ENCODE assay signal across 28 mouse cellular contexts in genomic region chr16:69880712-69881111, GRCm38 (mm10). TPM values are rescaled to one million over a fixed set of nuclear protein-coding genes. Genes with fewer than 3 reads are reported as not detected.
DNase-seq lines count a peak whose midpoint lies in the region; ATAC-seq lines count a peak whose summit lies in the region.
"Had no signal": no experiment of that assay in that cellular context is flagged by ENCODE, and none has a peak within 500 bp of the region (broad histone marks: within the 10 kb centered on the region; RNA-seq: fewer than 3 reads in every experiment).

No protein-coding gene starts in this region.

- H3K27me3 ChIP-seq in forebrain, embryonic 14.5 days (replicated peaks; ENCODE audit: control insufficient read depth, insufficient read depth, low read length), result no peaks in the 10 kb centered on the region
- H3K27me3 ChIP-seq in forebrain, embryonic 15.5 days, result no peaks in the 10 kb centered on the region
- H3K27me3 ChIP-seq in midbrain, embryonic 14.5 days (ENCODE audit: control insufficient read depth, insufficient read depth, low read length), result no peaks in the 10 kb centered on the region
- H3K27me3 ChIP-seq in midbrain, embryonic 13.5 days, result no peaks in the 10 kb centered on the region
- H3K27me3 ChIP-seq: embryonic facial prominence, embryonic 15.5 days; heart, embryonic 15.5 days had no signal

- no peak overlapping the region for H3K27ac ChIP-seq in forebrain, embryonic 14.5 days (ENCODE audit: low read depth, low read length)
- no peak overlapping the region for H3K27ac ChIP-seq in forebrain, embryonic 15.5 days (replicated peaks)
- no peak overlapping the region for H3K27ac ChIP-seq in midbrain, embryonic 14.5 days (replicated peaks; ENCODE audit: low read depth, low read length)
- no peak overlapping the region for H3K27ac ChIP-seq in midbrain, embryonic 13.5 days
- H3K27ac ChIP-seq: embryonic facial prominence, embryonic 15.5 days; forebrain, embryonic 10.5 days; heart, adult 2 months; heart, embryonic 15.5 days had no signal

- H3K9ac ChIP-seq in forebrain, embryonic 14.5 days (ENCODE audit: low read length), result no peak overlapping the region
- no peak overlapping the region for H3K9ac ChIP-seq in forebrain, embryonic 15.5 days (replicated peaks)
- H3K9ac ChIP-seq in midbrain, embryonic 14.5 days (replicated peaks; ENCODE audit: low read length), result no peak overlapping the region
- no peak overlapping the region for H3K9ac ChIP-seq in midbrain, embryonic 13.5 days (replicated peaks)
- H3K9ac ChIP-seq: embryonic facial prominence, embryonic 15.5 days; heart, embryonic 15.5 days had no signal

- H3K4me3 ChIP-seq in forebrain, embryonic 14.5 days (ENCODE audit: low read depth, low read length), result no peak overlapping the region
- H3K4me3 ChIP-seq in forebrain, embryonic 15.5 days, result no peak overlapping the region
- H3K4me3 ChIP-seq in midbrain, embryonic 14.5 days (replicated peaks; ENCODE audit: low read depth, low read length), result no peak overlapping the region
- H3K4me3 ChIP-seq in midbrain, embryonic 13.5 days (replicated peaks), result no peak overlapping the region
- H3K4me3 ChIP-seq: embryonic facial prominence, embryonic 15.5 days; erythroblast, embryonic 14.5 days; forebrain, embryonic 10.5 days; heart, adult 2 months; heart, embryonic 15.5 days had no signal

- no peaks in the 10 kb centered on the region for H3K9me3 ChIP-seq in forebrain, embryonic 14.5 days (replicated peaks; ENCODE audit: control insufficient read depth, low read length)
- H3K9me3 ChIP-seq in forebrain, embryonic 15.5 days, result no peaks in the 10 kb centered on the region
- H3K9me3 ChIP-seq in midbrain, embryonic 14.5 days (ENCODE audit: control insufficient read depth, low read length), result no peaks in the 10 kb centered on the region
- no peaks in the 10 kb centered on the region for H3K9me3 ChIP-seq in midbrain, embryonic 13.5 days
- H3K9me3 ChIP-seq: embryonic facial prominence, embryonic 15.5 days; forebrain, embryonic 10.5 days; heart, embryonic 15.5 days had no signal

- peak; percentile 8 for DNase-seq in forebrain, embryonic 14.5 days (ENCODE audit: low spot score)
- DNase-seq in midbrain, embryonic 14.5 days, result peak; percentile 20
- DNase-seq in retina, embryonic 14.5 days (ENCODE audit: low spot score), result peak; percentile 23
- no peak for DNase-seq in retina, postnatal 1 day
- DNase-seq in heart, adult 18-20 months, result no peak
- DNase-seq: adrenal gland, postnatal 10 days; cerebellum, adult 11-12 months; cerebellum, adult 9-10 months; cerebellum, postnatal 25 days; gastrocnemius, postnatal 10 days; heart, adult 2 months; heart, postnatal 14 days had no signal

- H3K4me1 ChIP-seq in forebrain, embryonic 14.5 days (ENCODE audit: control insufficient read depth, insufficient read depth, low read length), result no peaks in the 10 kb centered on the region
- H3K4me1 ChIP-seq in forebrain, embryonic 15.5 days, result no peaks in the 10 kb centered on the region
- H3K4me1 ChIP-seq in midbrain, embryonic 14.5 days (ENCODE audit: control insufficient read depth, insufficient read depth, low read length), result no peaks in the 10 kb centered on the region
- H3K4me1 ChIP-seq in midbrain, embryonic 13.5 days (replicated peaks), result no peaks in the 10 kb centered on the region
- H3K4me1 ChIP-seq: embryonic facial prominence, embryonic 15.5 days; forebrain, embryonic 10.5 days; heart, embryonic 15.5 days had no signal

- ATAC-seq in forebrain, embryonic 14.5 days, result no peak
- no peak for ATAC-seq in forebrain, embryonic 15.5 days (replicated peaks)
- ATAC-seq in midbrain, embryonic 14.5 days (ENCODE audit: low FRiP score, low TSS enrichment), result 0 out of 2 replicates have a peak, but pooled peaks have one; percentile 17
- ATAC-seq in midbrain, embryonic 13.5 days, result no peak
- ATAC-seq: forebrain, embryonic 16.5 days; inflammation-experienced regulatory T-cells, adult 6 months had no signal

- H3K4me2 ChIP-seq in forebrain, embryonic 14.5 days (ENCODE audit: low read length), result no peak overlapping the region
- H3K4me2 ChIP-seq in forebrain, embryonic 15.5 days (replicated peaks), result no peak overlapping the region
- no peak overlapping the region for H3K4me2 ChIP-seq in midbrain, embryonic 14.5 days (ENCODE audit: low read length)
- H3K4me2 ChIP-seq in midbrain, embryonic 13.5 days (replicated peaks), result no peak overlapping the region
- H3K4me2 ChIP-seq: embryonic facial prominence, embryonic 15.5 days; heart, embryonic 11.5 days; heart, embryonic 15.5 days had no signal

- H3K36me3 ChIP-seq in forebrain, embryonic 14.5 days (ENCODE audit: control insufficient read depth, insufficient read depth, low read length), result no peaks in the 10 kb centered on the region
- H3K36me3 ChIP-seq in forebrain, embryonic 15.5 days, result no peaks in the 10 kb centered on the region
- no peaks in the 10 kb centered on the region for H3K36me3 ChIP-seq in midbrain, embryonic 14.5 days (ENCODE audit: control insufficient read depth, insufficient read depth, low read length)
- no peaks in the 10 kb centered on the region for H3K36me3 ChIP-seq in midbrain, embryonic 13.5 days
- H3K36me3 ChIP-seq: embryonic facial prominence, embryonic 15.5 days; forebrain, embryonic 10.5 days; heart, embryonic 15.5 days had no signal

RNA-seq across cellular contexts. Expression of gene Speer2, which starts 17.2 kb away (rescaled TPM):
- not detected in 2 replicates for polyA plus RNA-seq in forebrain, embryonic 14.5 days (2014; fragmentation: Nextera tagmentation; extraction: Ambion mirVana)
- not detected in 2 replicates for polyA plus RNA-seq in forebrain, embryonic 15.5 days (2015; fragmentation: Nextera tagmentation; extraction: Ambion mirVana)
- not detected in 2 replicates for polyA plus RNA-seq in midbrain, embryonic 14.5 days (2014; fragmentation: Nextera tagmentation; extraction: Ambion mirVana)
- not detected in 2 replicates for polyA plus RNA-seq in midbrain, embryonic 13.5 days (2015; fragmentation: Nextera tagmentation; extraction: Ambion mirVana)
- total RNA-seq in heart, adult 18-20 months (2021), result not detected
- total RNA-seq: adrenal gland, postnatal 10 days; adrenal gland, postnatal 4 days; gastrocnemius, postnatal 10 days; gastrocnemius, postnatal 4 days; heart, adult 2 months; heart, postnatal 14 days; hematopoietic stem cell, adult 5-6 weeks; MEL had no signal
- polyA plus RNA-seq: C2C12; cortical plate, adult 2 months; embryonic facial prominence, embryonic 15.5 days; erythroblast, embryonic 14.5 days; forebrain, embryonic 10.5 days; forebrain, embryonic 16.5 days; frontal cortex, adult 2 months; heart, adult 2 months; heart, embryonic 11.5 days; heart, embryonic 15.5 days; inflammation-experienced regulatory T-cells, adult 6 months had no signal

Comparison
In these comparisons a context has a peak if more than half of its experiments do, and no peak if none do; other contexts are left out.
1. DNase-seq: peak in forebrain, embryonic 14.5 days (single experiment), midbrain, embryonic 14.5 days (single experiment) and retina, embryonic 14.5 days (single experiment); none in retina, postnatal 1 day (single experiment) and heart, adult 18-20 months (0 of 2).